Comparison of ENCODE assay signal across 12 mouse cellular contexts in genomic region chr7:135721436-135721992, GRCm38 (mm10). TPM values are rescaled to one million over a fixed set of nuclear protein-coding genes. Genes with fewer than 3 reads are reported as not detected.
DNase-seq lines count a peak whose midpoint lies in the region; ATAC-seq and TF ChIP-seq lines count a peak whose summit lies in the region.
"Had no signal": no experiment of that assay in that cellular context is flagged by ENCODE, and none has a peak within 500 bp of the region (broad histone marks: within the 10 kb centered on the region; RNA-seq: fewer than 3 reads in every experiment).

No protein-coding gene starts in this region.

- no peaks in the 10 kb centered on the region for H3K9me3 ChIP-seq in lung, embryonic 14.5 days (ENCODE audit: low read depth, low read length)
- H3K9me3 ChIP-seq in liver, embryonic 12.5 days (replicated peaks): no peaks in the 10 kb centered on the region

- ATAC-seq in lung, embryonic 14.5 days (ENCODE audit: insufficient read depth): no peak
- ATAC-seq in liver, embryonic 12.5 days: peak; percentile 95
- ATAC-seq: forebrain, embryonic 16.5 days had no signal

- no peak overlapping the region for H3K4me3 ChIP-seq in lung, embryonic 14.5 days (ENCODE audit: low read depth, low read length)
- peak overlapping the region; percentile 55 for H3K4me3 ChIP-seq in liver, embryonic 12.5 days
- H3K4me3 ChIP-seq in cerebellum, adult 2 months (replicated peaks; ENCODE audit: insufficient read depth, low read depth, low read length): no peak overlapping the region

- no peak for TF ChIP-seq POLR2A in cerebellum, adult 2 months (IDR thresholded peaks at IDR 0.05; ENCODE audit: borderline replicate concordance, insufficient read depth, low read length)

- DNase-seq in lung, embryonic 14.5 days: no peak
- no peak for DNase-seq in lung, postnatal 10 days
- DNase-seq in c-Kit-positive CD71-positive TER-119-positive erythroid progenitor cells, embryonic 14.5 days (ENCODE audit: low spot score): peak; percentile 91
- DNase-seq in spleen, postnatal 4 days (ENCODE audit: low spot score in 2 of 2): peak; percentile 66 to 80
- no peak for DNase-seq in cerebellum, adult 2 months
- DNase-seq in layer of hippocampus, postnatal 10 days (ENCODE audit: low spot score in 2 of 2): no peak
- DNase-seq in right cerebral cortex, adult 2 months (ENCODE audit: low spot score in 2 of 2): no peak
- DNase-seq: kidney, postnatal 25 days; lung, postnatal 14 days had no signal

- no peak for TF ChIP-seq CTCF in lung, embryonic 14.5 days (IDR thresholded peaks at IDR 0.05; ENCODE audit: low read depth)
- no peak for TF ChIP-seq CTCF in cerebellum, adult 2 months (IDR thresholded peaks at IDR 0.05; ENCODE audit: borderline replicate concordance, insufficient read depth, low read depth, low read length)

- H3K36me3 ChIP-seq in lung, embryonic 14.5 days (ENCODE audit: insufficient read depth): no peaks in the 10 kb centered on the region
- H3K36me3 ChIP-seq in liver, embryonic 12.5 days: no peaks in the 10 kb centered on the region

- peak overlapping the region; percentile 50; the same call in 1 of the 2 replicates for H3K27ac ChIP-seq in lung, embryonic 14.5 days (ENCODE audit: low read depth)
- peak overlapping the region; percentile 100 for H3K27ac ChIP-seq in liver, embryonic 12.5 days
- H3K27ac ChIP-seq in cerebellum, adult 2 months (ENCODE audit: insufficient read depth, low read length): no peak overlapping the region
- H3K27ac ChIP-seq: hindbrain, embryonic 14.5 days had no signal

- no peak overlapping the region for H3K9ac ChIP-seq in lung, embryonic 14.5 days
- H3K9ac ChIP-seq in liver, embryonic 12.5 days: peak overlapping the region; percentile 74
- H3K9ac ChIP-seq: hindbrain, embryonic 14.5 days had no signal

- no peak overlapping the region for H3K4me2 ChIP-seq in lung, embryonic 14.5 days
- peak overlapping the region; percentile 75 for H3K4me2 ChIP-seq in liver, embryonic 12.5 days
- H3K4me2 ChIP-seq: hindbrain, embryonic 14.5 days had no signal

- H3K4me1 ChIP-seq in lung, embryonic 14.5 days (ENCODE audit: insufficient read depth): peaks cover 12% of the 10 kb centered on the region
- H3K4me1 ChIP-seq in liver, embryonic 12.5 days: peaks cover 73% of the 10 kb centered on the region
- no peaks in the 10 kb centered on the region for H3K4me1 ChIP-seq in cerebellum, adult 2 months (ENCODE audit: control insufficient read depth, insufficient read depth, low read length)

- no peaks in the 10 kb centered on the region for H3K27me3 ChIP-seq in lung, embryonic 14.5 days (ENCODE audit: insufficient read depth, low read length)
- peaks cover 6% of the 10 kb centered on the region; the same call in 1 of the 2 replicates for H3K27me3 ChIP-seq in liver, embryonic 12.5 days (replicated peaks)
- H3K27me3 ChIP-seq in cerebellum, adult 2 months (ENCODE audit: control insufficient read depth, insufficient read depth, low read length): no peaks in the 10 kb centered on the region

- WGBS in lung, embryonic 14.5 days: 47% methylated on average over 7 of the region's 7 CpGs
- WGBS in liver, embryonic 12.5 days (ENCODE audit: insufficient replicate concordance): 18% methylated on average over 7 of the region's 7 CpGs
- 83% methylated on average over 7 of the region's 7 CpGs for WGBS in cerebellum, adult 2 months

RNA-seq across cellular contexts. Expression of gene Mki67, which starts 5.4 kb away (rescaled TPM):
- 80.7 and 81.1 TPM in 2 replicates for polyA plus RNA-seq in lung, embryonic 14.5 days (2014; fragmentation: Nextera tagmentation; extraction: Ambion mirVana)
- polyA plus RNA-seq in liver, embryonic 12.5 days (2016; fragmentation: Nextera tagmentation; extraction: Ambion mirVana): 108 and 118 TPM in 2 replicates
- 0.10 TPM in 2 replicates for polyA plus RNA-seq in cerebellum, adult 2 months (2012; rRNA removed)
- 1 to 10 TPM; 9.9 TPM for total RNA-seq in layer of hippocampus, postnatal 10 days (2021)

Comparison
In these comparisons a context has a peak if more than half of its experiments do, and no peak if none do; other contexts are left out.
1. DNase-seq: peak in c-Kit-positive CD71-positive TER-119-positive erythroid progenitor cells, embryonic 14.5 days (single experiment) and spleen, postnatal 4 days (2 of 2); none in lung, embryonic 14.5 days (single experiment), lung, postnatal 10 days (single experiment), cerebellum, adult 2 months (0 of 2), layer of hippocampus, postnatal 10 days (0 of 2) and right cerebral cortex, adult 2 months (0 of 2).
2. RNA of gene Mki67, which starts 5.4 kb away (polyA plus RNA-seq): 108 to 118 TPM in liver, embryonic 12.5 days and 80.7 to 81.1 TPM in lung, embryonic 14.5 days; 0.10 TPM in cerebellum, adult 2 months; every median in the first group is over 10 times any median in the second.